Mouse (Mus musculus) midbrain, embryonic 14.5 days (tissue): ENCODE measurements at regions not wholly inside any gene's neighbourhood (a gene's known extent, or its start where the extent isn't known, plus 50 kb on each side); places are given as distances from the start of the nearest gene placed in this dataset.

ENCODE experiments used
- ATAC-seq: fragments of 200-750 bp; cut with Nextera tagmentation; 2 replicates; pipeline ENCODE4 v1.8.0; 2017; ENCODE audit warnings: moderate number of reproducible peaks, moderate library complexity; ENCODE audit not compliant: low FRiP score, low TSS enrichment
- DNase-seq: peaks from one replicate; pipeline ENCODE4 v3.0.0-alpha.2; 2015
- H3K27ac ChIP-seq: fragments of 300-500 bp; sonication (generic); replicated peaks from 2 replicates; pipeline ENCODE4 v1.5.1; 2014; ENCODE audit warnings: mild to moderate bottlenecking, low read depth, low read length, moderate library complexity
- H3K27me3 ChIP-seq: fragments of 300-500 bp; sonication (generic); 2 replicates; pipeline ENCODE4 v1.6.1; 2014; ENCODE audit warnings: low read length, control low read depth, mixed read lengths; ENCODE audit not compliant: control insufficient read depth, insufficient read depth
- H3K36me3 ChIP-seq: fragments of 300-500 bp; sonication (generic); 2 replicates; pipeline ENCODE4 v1.6.1; 2014; ENCODE audit warnings: low read length, control low read depth; ENCODE audit not compliant: control insufficient read depth, insufficient read depth
- H3K4me1 ChIP-seq: fragments of 300-500 bp; sonication (generic); 2 replicates; pipeline ENCODE4 v1.6.1; 2014; ENCODE audit warnings: mild to moderate bottlenecking, antibody characterized with exemption, low read length, control low read depth; ENCODE audit not compliant: control insufficient read depth, insufficient read depth
- H3K4me2 ChIP-seq: fragments of 300-500 bp; sonication (generic); 2 replicates; pipeline ENCODE4 v1.6.1; 2014; ENCODE audit warnings: mild to moderate bottlenecking, low read length, moderate library complexity
- H3K4me3 ChIP-seq: fragments of 300-500 bp; sonication (generic); replicated peaks from 2 replicates; pipeline ENCODE4 v1.5.1; 2014; ENCODE audit warnings: low read depth, low read length
- H3K9ac ChIP-seq: fragments of 300-500 bp; sonication (generic); replicated peaks from 2 replicates; pipeline ENCODE4 v1.6.1; 2014; ENCODE audit warnings: mild to moderate bottlenecking, low read length, moderate library complexity
- H3K9me3 ChIP-seq: fragments of 300-500 bp; sonication (generic); 2 replicates; pipeline ENCODE4 v1.6.1; 2016; ENCODE audit warnings: low read length, control low read depth, mixed read lengths; ENCODE audit not compliant: control insufficient read depth
- WGBS: fragments of 180-500 bp; shearing (Covaris S2); extraction: QIAGEN DNeasy Blood & Tissue Kit; methylation state at CpG from one replicate; pipeline ENCODE4 v1.1.7; 2014; 5-methylcytosine and 5-hydroxymethylcytosine counted together

DNA sequence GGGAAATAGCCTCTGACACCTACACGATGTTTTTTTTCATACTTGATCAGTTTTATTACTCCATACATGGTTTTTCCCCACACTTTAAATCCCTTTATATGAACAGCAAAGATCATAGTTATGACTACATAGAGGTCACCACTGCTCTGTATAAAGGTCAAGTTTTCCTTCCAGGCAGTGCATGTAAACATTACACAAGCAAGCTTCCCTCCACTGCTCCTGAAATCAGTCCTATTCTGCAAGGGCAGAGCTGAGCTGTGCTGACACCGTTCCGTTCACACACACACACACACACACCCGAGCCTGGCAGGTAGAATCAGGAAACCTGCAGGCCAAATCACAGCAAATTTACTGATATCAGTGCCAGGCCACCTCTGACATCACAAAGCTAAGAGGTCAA is 74.1 kb upstream of the Mgmt start:
- 67% methylated on average over 4 of the region's 4 CpGs for WGBS
- no peaks in the 10 kb centered on the region for H3K36me3 ChIP-seq
- H3K4me1 ChIP-seq: peaks cover 8% of the 10 kb centered on the region
- no peaks in the 10 kb centered on the region for H3K27me3 ChIP-seq
- H3K4me3 ChIP-seq: no peak overlapping the region
- no peaks in the 10 kb centered on the region for H3K9me3 ChIP-seq
- DNase-seq (no peak), ATAC-seq (no peak)
- H3K27ac ChIP-seq: no peak overlapping the region
- H3K4me2 ChIP-seq: no peak overlapping the region
- no peak overlapping the region for H3K9ac ChIP-seq

DNA sequence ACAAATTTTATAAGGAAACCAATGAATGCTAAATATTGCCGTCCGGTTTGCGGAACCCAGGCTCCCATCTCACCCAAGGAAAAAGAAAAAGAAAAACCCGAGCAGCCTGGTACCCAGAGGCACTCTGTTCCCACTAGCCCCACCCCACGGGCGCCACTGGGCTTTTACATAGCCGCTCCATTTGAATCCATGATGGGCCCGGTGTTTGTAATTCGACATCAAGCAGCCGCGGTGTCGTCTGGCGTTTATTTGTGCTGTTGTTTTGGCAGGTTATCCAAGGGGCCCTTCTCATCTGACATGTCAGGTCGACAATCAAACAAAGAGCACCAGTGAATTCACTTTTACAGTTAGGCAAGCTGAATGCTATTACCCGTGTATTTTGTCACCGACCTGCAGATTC is 68.8 kb upstream of the Mgmt start:
- H3K9me3 ChIP-seq: no peaks in the 10 kb centered on the region
- H3K27ac ChIP-seq: peak overlapping the region; percentile 20; the same call in 1 of the 2 replicates
- peak overlapping the region; percentile 49 for H3K4me2 ChIP-seq
- WGBS: 13% methylated on average over 16 of the region's 16 CpGs
- H3K4me3 ChIP-seq: peak overlapping the region; percentile 12; the same call in 1 of the 2 replicates
- no peaks in the 10 kb centered on the region for H3K27me3 ChIP-seq
- H3K36me3 ChIP-seq: no peaks in the 10 kb centered on the region
- DNase-seq (peak; percentile 73), ATAC-seq (no peak)
- peaks cover 14% of the 10 kb centered on the region for H3K4me1 ChIP-seq
- peak overlapping the region; percentile 38; the same call in 1 of the 2 replicates for H3K9ac ChIP-seq

DNA sequence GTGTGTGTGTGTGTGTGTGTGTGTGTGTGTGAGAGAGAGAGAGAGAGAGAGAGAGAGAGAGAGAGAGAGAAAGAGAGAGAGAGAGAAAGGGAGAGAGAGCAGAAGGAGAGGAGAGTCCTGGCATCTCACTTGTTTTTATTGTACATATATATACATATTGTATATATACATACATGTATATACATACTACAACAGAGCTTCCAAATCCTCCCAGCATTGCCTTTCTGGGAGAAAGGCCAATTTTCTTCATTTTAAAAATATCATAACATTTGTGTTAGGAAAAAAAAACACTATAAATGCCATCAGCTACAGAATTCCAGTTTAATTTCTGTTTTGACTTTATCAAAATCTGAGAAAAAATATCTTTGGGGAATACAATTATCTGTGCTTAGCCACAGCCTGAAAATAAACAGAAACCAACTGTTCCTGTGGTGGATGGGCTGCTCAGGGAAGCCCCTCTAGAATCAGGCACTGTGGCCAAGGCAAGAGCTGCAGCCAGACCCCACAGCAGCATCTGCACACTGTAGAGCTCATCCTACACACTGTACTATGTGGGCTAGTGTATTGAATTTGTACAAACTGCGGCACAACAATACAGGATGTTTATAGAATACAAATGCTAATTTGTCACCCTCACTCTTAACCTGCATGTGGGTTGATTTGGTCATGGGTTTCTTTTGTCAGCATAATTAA is 64.6 kb upstream of the Mgmt start:
- no peak for ATAC-seq
- no peak for DNase-seq

DNA sequence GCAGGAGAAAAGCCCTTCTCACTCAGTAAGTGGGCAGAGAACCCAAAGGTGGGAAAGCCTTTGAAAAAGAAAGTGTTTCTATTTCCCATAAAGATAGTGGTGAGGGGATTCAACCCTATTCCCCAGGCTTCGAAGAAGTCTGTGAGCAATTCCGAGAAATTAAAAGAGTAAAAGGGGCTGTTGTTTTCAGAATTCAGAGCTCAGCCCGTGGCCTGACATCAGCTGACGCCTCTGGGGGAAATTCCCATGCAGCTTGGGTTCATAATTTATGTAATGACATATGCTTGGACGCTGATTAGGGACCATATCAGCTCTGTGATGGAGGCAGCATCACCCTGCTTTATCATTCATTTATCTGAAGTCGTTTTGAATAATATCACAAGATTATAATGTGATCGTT is 62.0 kb upstream of the Mgmt start:
- no peaks in the 10 kb centered on the region for H3K9me3 ChIP-seq
- WGBS: 63% methylated on average over 7 of the region's 7 CpGs
- no peaks in the 10 kb centered on the region for H3K27me3 ChIP-seq
- DNase-seq: no peak
- H3K36me3 ChIP-seq: no peaks in the 10 kb centered on the region
- no peaks in the 10 kb centered on the region for H3K4me1 ChIP-seq
- H3K4me3 ChIP-seq: no peak overlapping the region
- ATAC-seq: no peak
- no peak overlapping the region for H3K4me2 ChIP-seq
- no peak overlapping the region for H3K9ac ChIP-seq
- no peak overlapping the region for H3K27ac ChIP-seq

More for the DNA sequence above, 64.6 kb upstream of the Mgmt start:
- Histone ChIP-seq H3K4me2 (no peak overlapping the region), H3K4me1 (peaks cover 8% of the 10 kb centered on the region), H3K4me3 (no peak overlapping the region), H3K27me3 (no peaks in the 10 kb centered on the region), H3K9ac (no peak overlapping the region), H3K36me3 (no peaks in the 10 kb centered on the region), H3K27ac (no peak overlapping the region), H3K9me3 (no peaks in the 10 kb centered on the region)
- WGBS: 83% methylated on average over 1 of the region's 1 CpGs

DNA sequence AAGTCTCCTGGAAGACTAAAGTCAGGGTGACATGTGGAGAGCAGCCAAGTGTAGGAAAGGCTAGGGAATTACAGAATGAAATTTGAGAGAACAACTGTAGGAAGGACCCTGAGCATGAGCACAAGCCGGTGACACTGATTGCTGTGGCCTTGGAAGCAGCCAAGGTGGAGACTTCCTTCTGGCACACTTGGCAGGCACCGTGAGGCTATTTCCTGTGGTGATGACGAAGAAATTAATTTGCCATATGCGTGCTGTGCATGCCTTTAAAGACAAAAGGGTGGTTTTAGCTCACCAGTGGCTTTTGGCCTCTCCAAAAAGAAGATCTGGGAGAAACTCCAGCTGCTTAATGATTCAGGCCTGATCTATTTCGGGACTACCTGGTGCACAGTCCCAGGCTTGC is 55.4 kb upstream of the Mgmt start:
- H3K27me3 ChIP-seq: no peaks in the 10 kb centered on the region
- H3K4me2 ChIP-seq: no peak overlapping the region
- no peak for ATAC-seq
- no peak overlapping the region for H3K9ac ChIP-seq
- 85% methylated on average over 5 of the region's 5 CpGs for WGBS
- no peak overlapping the region for H3K27ac ChIP-seq
- H3K36me3 ChIP-seq: no peaks in the 10 kb centered on the region
- H3K4me3 ChIP-seq: no peak overlapping the region
- H3K9me3 ChIP-seq: no peaks in the 10 kb centered on the region
- no peak for DNase-seq
- peaks cover 9% of the 10 kb centered on the region for H3K4me1 ChIP-seq

DNA sequence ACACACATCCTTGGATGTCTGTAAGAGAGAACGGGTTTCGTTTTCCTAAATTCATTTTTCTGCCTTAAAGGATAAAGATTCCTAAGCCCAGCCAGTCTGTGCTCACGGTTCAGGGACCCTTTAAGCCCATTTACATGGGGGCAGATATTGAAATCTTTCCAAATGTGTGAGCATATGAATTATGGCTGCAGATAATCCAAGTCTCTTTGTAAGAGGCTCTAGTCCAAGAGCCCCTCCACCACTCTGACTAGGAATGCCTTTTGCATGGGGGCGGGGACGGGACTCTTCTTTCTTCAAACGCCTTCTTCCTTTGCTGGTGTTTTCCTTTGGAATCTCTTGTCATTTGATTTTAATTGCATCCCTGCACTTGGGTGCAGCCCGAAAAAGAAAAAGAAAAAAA is 54.2 kb upstream of the Mgmt start:
- H3K27ac ChIP-seq: no peak overlapping the region
- ATAC-seq (no peak), DNase-seq (no peak)
- no peaks in the 10 kb centered on the region for H3K9me3 ChIP-seq
- H3K9ac ChIP-seq: no peak overlapping the region
- peaks cover 10% of the 10 kb centered on the region for H3K4me1 ChIP-seq
- H3K27me3 ChIP-seq: no peaks in the 10 kb centered on the region
- no peaks in the 10 kb centered on the region for H3K36me3 ChIP-seq
- no peak overlapping the region for H3K4me2 ChIP-seq
- H3K4me3 ChIP-seq: no peak overlapping the region
- 69% methylated on average over 7 of the region's 7 CpGs for WGBS

DNA sequence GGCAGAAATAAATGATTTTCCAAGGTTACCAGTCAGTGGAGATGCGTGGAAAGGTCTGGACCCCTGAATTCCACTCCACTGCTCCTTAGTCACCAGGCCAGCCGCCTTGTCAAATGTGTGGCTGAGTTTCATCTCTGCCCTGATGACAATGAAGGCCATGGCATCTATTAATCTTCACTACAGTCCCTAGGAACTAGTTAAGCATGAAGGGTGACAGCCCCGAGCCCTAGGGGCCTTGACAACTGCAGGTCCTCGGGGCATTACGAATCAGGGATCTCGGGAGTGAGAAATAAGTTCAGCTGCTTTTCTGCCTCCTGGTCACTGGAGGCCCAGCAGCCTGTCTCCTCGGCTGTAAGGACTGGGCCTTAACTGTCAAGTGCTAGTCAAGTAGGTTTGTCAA is 51.7 kb upstream of the Mgmt start:
- ATAC-seq (no peak), DNase-seq (no peak)
- Histone ChIP-seq H3K4me2 (no peak overlapping the region), H3K27me3 (no peaks in the 10 kb centered on the region), H3K4me3 (no peak overlapping the region), H3K9me3 (no peaks in the 10 kb centered on the region), H3K27ac (no peak overlapping the region), H3K36me3 (no peaks in the 10 kb centered on the region), H3K4me1 (peaks cover 25% of the 10 kb centered on the region), H3K9ac (no peak overlapping the region)
- 66% methylated on average over 7 of the region's 7 CpGs for WGBS

DNA sequence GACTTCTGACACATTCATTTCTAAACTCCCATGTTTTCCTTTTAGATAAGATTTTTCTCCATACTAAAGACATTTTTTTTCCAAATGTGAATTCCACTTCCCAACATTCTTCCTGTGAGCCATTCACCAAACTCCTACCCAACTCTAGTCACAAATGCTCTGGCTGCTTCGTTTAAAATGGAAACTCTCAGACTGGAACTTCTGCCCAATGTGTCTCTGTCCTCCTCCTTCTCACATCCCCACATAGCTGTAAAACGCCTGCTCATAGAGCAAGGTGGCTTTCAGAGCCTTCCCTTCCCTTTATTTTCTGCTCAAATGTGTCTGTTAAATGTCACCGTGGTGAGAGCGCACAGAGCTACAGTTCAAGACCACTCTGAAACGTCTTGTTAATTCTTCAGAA is 50.1 kb upstream of the Mgmt start:
- no peaks in the 10 kb centered on the region for H3K9me3 ChIP-seq
- DNase-seq (no peak), ATAC-seq (no peak)
- H3K4me1 ChIP-seq: peaks cover 25% of the 10 kb centered on the region
- H3K27ac ChIP-seq: no peak overlapping the region
- H3K4me3 ChIP-seq: no peak overlapping the region
- H3K36me3 ChIP-seq: no peaks in the 10 kb centered on the region
- no peaks in the 10 kb centered on the region for H3K27me3 ChIP-seq
- H3K4me2 ChIP-seq: no peak overlapping the region
- H3K9ac ChIP-seq: no peak overlapping the region
- 26% methylated on average over 5 of the region's 5 CpGs for WGBS
